Mouse (Mus musculus): ENCODE results near the gene Olfr853.

The Olfr853 gene

GRCm38 (mm10) chr9:19540976-19541375 is at the start of gene Olfr853:
Gene Olfr853 (minus strand): TSS chr9:19541076.
- DNase-seq: no peak

GRCm38 (mm10) chr9:19582317-19582716 is 41.4 kb upstream of the Olfr853 start, which contains the start of gene Olfr855:
Gene Olfr855 (plus strand): TSS chr9:19582617.
- no peak for DNase-seq

GRCm38 (mm10) chr9:19567282-19567681 is 26.4 kb upstream of the Olfr853 start, which contains the start of gene Olfr854:
Gene Olfr854 (minus strand): TSS chr9:19567382.
- no peak for DNase-seq

GRCm38 (mm10) chr9:19492995-19493394 is 47.9 kb downstream of the Olfr853 start, which contains the start of gene Olfr851:
Gene Olfr851 (plus strand): TSS chr9:19493295.
- no peak for DNase-seq
